Mouse (Mus musculus) mature B cell (primary cell): ENCODE results near the gene Tbx15.

ENCODE experiments used
- in situ Hi-C: fragments of 300-500 bp; cut with MboI; formaldehyde crosslinking; loops from 2 replicates; pipeline ENCODE4 v1.14.3; 2019

Tbx15 gene

GRCm38 (mm10) chr3:99240213-99240720, at the start of gene Tbx15:
Tbx15 (plus strand) TSS chr3:99240381.
- in situ Hi-C loops, result no loop called here

- in situ Hi-C loops, result no loop called here
Measured at GRCm38 (mm10) chr3:99193576-99193975, 46.6 kb upstream of the Tbx15 start.

- in situ Hi-C loops, result no loop called here
Measured at GRCm38 (mm10) chr3:99203331-99203730, 36.9 kb upstream of the Tbx15 start.

GRCm38 (mm10) chr3:99208416-99208815, 31.8 kb upstream of the Tbx15 start:
- in situ Hi-C loops, result no loop called here

- in situ Hi-C loops, result no loop called here
Measured at GRCm38 (mm10) chr3:99211105-99211698, 29.0 kb upstream of the Tbx15 start.

- in situ Hi-C loops, result no loop called here
Measured at GRCm38 (mm10) chr3:99227807-99228206, 12.4 kb upstream of the Tbx15 start.

- in situ Hi-C loops, result no loop called here
Measured at GRCm38 (mm10) chr3:99233393-99234318, 6.5 kb upstream of the Tbx15 start.

GRCm38 (mm10) chr3:99234319-99234869, 5.8 kb upstream of the Tbx15 start:
- in situ Hi-C loops, result no loop called here

GRCm38 (mm10) chr3:99235116-99235803, 4.9 kb upstream of the Tbx15 start:
- in situ Hi-C loops, result no loop called here

GRCm38 (mm10) chr3:99235804-99236755, 4.1 kb upstream of the Tbx15 start:
- in situ Hi-C loops, result no loop called here

GRCm38 (mm10) chr3:99238691-99239090, 1.5 kb upstream of the Tbx15 start:
- in situ Hi-C loops, result no loop called here

- in situ Hi-C loops, result no loop called here
Measured at GRCm38 (mm10) chr3:99239301-99240045, 708 bp upstream of the Tbx15 start.

- in situ Hi-C loops, result no loop called here
Measured at GRCm38 (mm10) chr3:99240811-99241738, 894 bp downstream of the Tbx15 start.

- in situ Hi-C loops, result no loop called here
Measured at GRCm38 (mm10) chr3:99242481-99242880, 2.3 kb downstream of the Tbx15 start.

GRCm38 (mm10) chr3:99245341-99245740, 5.2 kb downstream of the Tbx15 start:
- in situ Hi-C loops, result no loop called here

GRCm38 (mm10) chr3:99246629-99247028, 6.4 kb downstream of the Tbx15 start:
- in situ Hi-C loops, result no loop called here

- in situ Hi-C loops, result no loop called here
Measured at GRCm38 (mm10) chr3:99247586-99247985, 7.4 kb downstream of the Tbx15 start.

- in situ Hi-C loops, result no loop called here
Measured at GRCm38 (mm10) chr3:99247996-99248801, 8.0 kb downstream of the Tbx15 start.
